Mouse (Mus musculus) heart, postnatal 0 days (tissue): ENCODE data around the gene Pole2. TPM values are rescaled to one million over a fixed set of nuclear protein-coding genes. Genes with fewer than 3 reads are reported as not detected.

ENCODE experiments used
- ATAC-seq: fragments of 200-750 bp; cut with Nextera tagmentation; 2 replicates; pipeline ENCODE4 v1.8.0; 2017; ENCODE audit warnings: low read depth, moderate number of reproducible peaks, moderate library complexity; ENCODE audit not compliant: insufficient read depth
- DNase-seq: peaks from one replicate; pipeline ENCODE4 v3.0.0-alpha.2; 2016; ENCODE audit warnings: low spot score
- H3K27ac ChIP-seq: fragments of 300-500 bp; sonication (generic); 2 replicates; pipeline ENCODE4 v1.5.1; 2014; ENCODE audit warnings: low read depth, mild to moderate bottlenecking
- H3K27me3 ChIP-seq: fragments of 300-500 bp; sonication (generic); 2 replicates; pipeline ENCODE4 v1.6.1; 2014; ENCODE audit warnings: low read length, mixed read lengths; ENCODE audit not compliant: control insufficient read depth, insufficient read depth
- H3K36me3 ChIP-seq: fragments of 300-500 bp; sonication (generic); replicated peaks from 2 replicates; pipeline ENCODE4 v1.6.1; 2014; ENCODE audit warnings: low read length, mixed read lengths; ENCODE audit not compliant: control insufficient read depth, insufficient read depth
- H3K4me1 ChIP-seq: fragments of 300-500 bp; sonication (generic); 2 replicates; pipeline ENCODE4 v1.6.1; 2014; ENCODE audit warnings: antibody characterized with exemption; ENCODE audit not compliant: control insufficient read depth, insufficient read depth
- H3K4me2 ChIP-seq: fragments of 300-500 bp; sonication (generic); 2 replicates; pipeline ENCODE4 v1.6.1; 2014; ENCODE audit warnings: low read depth, mild to moderate bottlenecking, low read length, moderate library complexity
- H3K4me3 ChIP-seq: fragments of 300-500 bp; sonication (generic); 2 replicates; pipeline ENCODE4 v1.5.1; 2014; ENCODE audit warnings: low read depth, low read length
- H3K9ac ChIP-seq: fragments of 300-500 bp; sonication (generic); replicated peaks from 2 replicates; pipeline ENCODE4 v1.6.1; 2014; ENCODE audit warnings: low read depth, low read length, mixed read lengths
- H3K9me3 ChIP-seq: fragments of 300-500 bp; sonication (generic); replicated peaks from 2 replicates; pipeline ENCODE4 v1.6.1; 2016; ENCODE audit warnings: low read length; ENCODE audit not compliant: control insufficient read depth
- CTCF ChIP-seq: IDR thresholded peaks from 2 replicates; pipeline ENCODE4 v1.5.1; 2016; ENCODE audit warnings: antibody characterized with exemption, control low read depth, low read depth
- EP300 ChIP-seq: IDR thresholded peaks from 2 replicates; pipeline ENCODE4 v1.6.1; 2016; ENCODE audit warnings: antibody characterized with exemption, low read depth
- WGBS: fragments of 180-500 bp; shearing (Covaris S2); extraction: QIAGEN DNeasy Blood & Tissue Kit; methylation state at CpG from one replicate; pipeline ENCODE4 v1.1.7; 2014; 5-methylcytosine and 5-hydroxymethylcytosine counted together
- polyA plus RNA-seq: library from polyadenylated mRNA; unstranded; fragments of >200 nt; fragmentation: Nextera tagmentation; extraction: Ambion mirVana; gene quantifications from 2 replicates; pipeline ENCODE4 v1.2.1, GENCODE M21; 2015
- total RNA-seq: library from RNA; depleted of rRNA; stranded (reverse); fragments of >200 nt; gene quantifications from 2 replicates; pipeline ENCODE4 v1.2.3, GENCODE M21; 2014; ENCODE audit warnings: low replicate concordance

The Pole2 gene
- total and polyA plus RNA-seq, 2 experiments from 2014 or later = 0.88 to 5.0 TPM

- Histone ChIP-seq H3K36me3 (peaks cover 24% of the 10 kb centered on the region; the same call in 1 of the 2 replicates), H3K27ac (no peak overlapping the region), H3K4me2 (no peak overlapping the region), H3K9ac (no peak overlapping the region), H3K27me3 (no peaks in the 10 kb centered on the region), H3K4me1 (no peaks in the 10 kb centered on the region), H3K4me3 (no peak overlapping the region), H3K9me3 (no peaks in the 10 kb centered on the region)
- TF ChIP-seq CTCF (no peak), EP300 (no peak)
- 89% methylated on average over 7 of the region's 7 CpGs for WGBS
- ATAC-seq (no peak), DNase-seq (no peak)
Measured at GRCm38 (mm10) chr12:69216587-69216986, 11.4 kb downstream of the Pole2 start.

GRCm38 (mm10) chr12:69215000-69215785 is 12.8 kb downstream of the Pole2 start:
- no peak for TF ChIP-seq EP300
- no peak for TF ChIP-seq CTCF
- no peak overlapping the region for H3K27ac ChIP-seq
- no peak overlapping the region for H3K4me3 ChIP-seq
- peaks cover 13% of the 10 kb centered on the region; the same call in 1 of the 2 replicates for H3K36me3 ChIP-seq
- H3K27me3 ChIP-seq = no peaks in the 10 kb centered on the region
- no peaks in the 10 kb centered on the region for H3K4me1 ChIP-seq
- ATAC-seq = no peak
- H3K9ac ChIP-seq = no peak overlapping the region
- WGBS = 77% methylated on average over 3 of the region's 3 CpGs
- DNase-seq = no peak
- H3K4me2 ChIP-seq = no peak overlapping the region
- H3K9me3 ChIP-seq = no peaks in the 10 kb centered on the region

- Histone ChIP-seq H3K27me3 (no peaks in the 10 kb centered on the region), H3K4me3 (no peak overlapping the region), H3K36me3 (peaks cover 13% of the 10 kb centered on the region; the same call in 1 of the 2 replicates), H3K4me1 (no peaks in the 10 kb centered on the region), H3K9ac (no peak overlapping the region), H3K27ac (no peak overlapping the region), H3K4me2 (no peak overlapping the region), H3K9me3 (no peaks in the 10 kb centered on the region)
- TF ChIP-seq EP300 (no peak), CTCF (no peak)
- ATAC-seq (no peak), DNase-seq (no peak)
- 91% methylated on average over 7 of the region's 7 CpGs for WGBS
Measured at GRCm38 (mm10) chr12:69214393-69214792, 13.6 kb downstream of the Pole2 start.

GRCm38 (mm10) chr12:69213186-69213777 is 14.7 kb downstream of the Pole2 start:
- no peak for TF ChIP-seq CTCF
- no peak for TF ChIP-seq EP300
- no peak for DNase-seq
- Histone ChIP-seq H3K27ac (no peak overlapping the region), H3K9me3 (no peaks in the 10 kb centered on the region), H3K9ac (no peak overlapping the region), H3K36me3 (peaks cover 12% of the 10 kb centered on the region; the same call in 1 of the 2 replicates), H3K27me3 (no peaks in the 10 kb centered on the region), H3K4me1 (no peaks in the 10 kb centered on the region), H3K4me2 (no peak overlapping the region), H3K4me3 (no peak overlapping the region)
- 90% methylated on average over 13 of the region's 13 CpGs for WGBS
- no peak for ATAC-seq

GRCm38 (mm10) chr12:69211057-69211456 is 16.9 kb downstream of the Pole2 start:
- TF ChIP-seq CTCF (peak; percentile 54), EP300 (no peak)
- peaks cover 16% of the 10 kb centered on the region; the same call in 1 of the 2 replicates for H3K36me3 ChIP-seq
- no peak overlapping the region for H3K9ac ChIP-seq
- peak; percentile 67; the same call in 1 of the 2 replicates for ATAC-seq
- H3K27ac ChIP-seq = peak overlapping the region; percentile 51; the same call in 1 of the 2 replicates
- H3K9me3 ChIP-seq = no peaks in the 10 kb centered on the region
- H3K4me3 ChIP-seq = no peak overlapping the region
- no peaks in the 10 kb centered on the region for H3K4me1 ChIP-seq
- DNase-seq = peak; percentile 78
- H3K27me3 ChIP-seq = no peaks in the 10 kb centered on the region
- WGBS = 39% methylated on average over 5 of the region's 5 CpGs
- peak overlapping the region; percentile 10; the same call in 1 of the 2 replicates for H3K4me2 ChIP-seq
